Mouse (Mus musculus) ES-E14 (cell line): ENCODE measurements around the gene Pnp2.

Source experiments
- CHD2 ChIP-seq: IDR thresholded peaks from 2 replicates; pipeline ENCODE4 v1.6.1; 2014; ENCODE audit warnings: mild to moderate bottlenecking, low read depth, low read length, inconsistent platforms
- HCFC1 ChIP-seq: IDR thresholded peaks from 2 replicates; pipeline ENCODE4 v1.6.1; 2012; ENCODE audit warnings: low read length, inconsistent platforms, borderline replicate concordance; ENCODE audit not compliant: insufficient read depth
- MAFK ChIP-seq: IDR thresholded peaks from 2 replicates; pipeline ENCODE4 v1.6.1; 2014; ENCODE audit warnings: mild to moderate bottlenecking, low read depth, low read length, inconsistent platforms; ENCODE audit not compliant: insufficient read depth
- ZC3H11A ChIP-seq: IDR thresholded peaks from 2 replicates; pipeline ENCODE4 v1.6.1; 2012; ENCODE audit warnings: low read depth, mild to moderate bottlenecking, inconsistent platforms, low read length, borderline replicate concordance

- TF ChIP-seq CHD2 (no peak), HCFC1 (no peak), ZC3H11A (no peak), MAFK (no peak)
Observed at GRCm38 (mm10) chr14:50938940-50939339, 16.9 kb upstream of the Pnp2 start.
